ENCODE assay signal across 15 mouse cellular contexts in genomic region chr6:3479853-3480252, GRCm38 (mm10). TPM values are rescaled to one million over a fixed set of nuclear protein-coding genes. Genes with fewer than 3 reads are reported as not detected.
"Had no signal": no experiment of that assay in that cellular context is flagged by ENCODE, and none has a peak within 500 bp of the region (broad histone marks: within the 10 kb centered on the region; RNA-seq: fewer than 3 reads in every experiment).

No protein-coding gene starts in this region.

- H3K36me3 ChIP-seq: kidney, embryonic 15.5 days; limb, embryonic 12.5 days; liver, embryonic 15.5 days; midbrain, embryonic 10.5 days; neural tube, embryonic 13.5 days had no signal

- H3K4me3 ChIP-seq: kidney, embryonic 15.5 days; layer of hippocampus, adult 2 months; limb, embryonic 12.5 days; liver, embryonic 15.5 days; midbrain, embryonic 10.5 days; neural tube, embryonic 13.5 days had no signal

- DNase-seq: kidney, postnatal 14 days; liver; lung, adult 2 months; lung, postnatal 4 days; right cerebral cortex, adult 18-20 months; right cerebral cortex, postnatal 25 days had no signal

- H3K4me1 ChIP-seq: kidney, embryonic 15.5 days; limb, embryonic 12.5 days; liver, embryonic 15.5 days; neural tube, embryonic 13.5 days had no signal

- H3K27me3 ChIP-seq: kidney, embryonic 15.5 days; limb, embryonic 12.5 days; liver, embryonic 15.5 days; neural tube, embryonic 13.5 days had no signal

- H3K9ac ChIP-seq: kidney, embryonic 15.5 days; limb, embryonic 12.5 days; liver, embryonic 15.5 days; neural tube, embryonic 13.5 days had no signal

- H3K27ac ChIP-seq: kidney, embryonic 15.5 days; layer of hippocampus, adult 2 months; limb, embryonic 12.5 days; liver, embryonic 15.5 days; midbrain, embryonic 10.5 days; neural tube, embryonic 13.5 days; stomach, postnatal 0 days had no signal

- H3K9me3 ChIP-seq: kidney, embryonic 15.5 days; limb, embryonic 12.5 days; liver, embryonic 15.5 days; midbrain, embryonic 10.5 days; neural tube, embryonic 13.5 days had no signal

- H3K4me2 ChIP-seq: kidney, embryonic 15.5 days; limb, embryonic 12.5 days; liver, embryonic 15.5 days; neural tube, embryonic 13.5 days had no signal

- ATAC-seq: lung, postnatal 0 days; midbrain, embryonic 16.5 days had no signal

RNA-seq across cellular contexts. Expression of gene Hepacam2, which starts 18.2 kb away (rescaled TPM):
- polyA plus RNA-seq: liver, embryonic 15.5 days had no signal
